Mouse (Mus musculus) cerebellum, postnatal 4 days (tissue): ENCODE measurements at regions not wholly inside any gene's neighbourhood (a gene's known extent, or its start where the extent isn't known, plus 50 kb on each side); places are given as distances from the start of the nearest gene placed in this dataset.

Source experiments
- DNase-seq, 2 experiments: peaks; one replicate each; pipeline ENCODE4 v3.0.0; 2022; ENCODE audit warnings: low spot score in 2 of 2, mixed read lengths in 1 of 2

DNA sequence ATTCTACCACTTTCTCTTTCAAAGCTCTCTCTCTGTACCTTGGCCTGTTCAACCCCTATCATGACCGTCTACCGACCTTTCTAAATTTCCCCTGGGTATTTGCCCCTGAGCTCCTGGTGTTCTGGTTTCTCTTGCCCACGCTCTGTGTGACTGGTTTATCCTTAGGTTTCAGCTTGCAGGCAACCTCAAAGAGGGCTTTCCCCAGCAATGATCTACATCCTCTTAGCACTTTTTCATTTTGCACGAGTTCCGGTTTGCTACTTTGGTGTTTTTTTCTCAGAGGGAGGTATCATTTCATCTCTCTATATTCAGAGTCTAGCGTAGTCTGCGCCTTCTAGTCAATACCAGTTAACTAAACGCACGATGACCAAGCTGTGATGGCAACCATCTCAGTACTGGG is 79.8 kb upstream of the Hmga2 start:
- no peak for DNase-seq

DNA sequence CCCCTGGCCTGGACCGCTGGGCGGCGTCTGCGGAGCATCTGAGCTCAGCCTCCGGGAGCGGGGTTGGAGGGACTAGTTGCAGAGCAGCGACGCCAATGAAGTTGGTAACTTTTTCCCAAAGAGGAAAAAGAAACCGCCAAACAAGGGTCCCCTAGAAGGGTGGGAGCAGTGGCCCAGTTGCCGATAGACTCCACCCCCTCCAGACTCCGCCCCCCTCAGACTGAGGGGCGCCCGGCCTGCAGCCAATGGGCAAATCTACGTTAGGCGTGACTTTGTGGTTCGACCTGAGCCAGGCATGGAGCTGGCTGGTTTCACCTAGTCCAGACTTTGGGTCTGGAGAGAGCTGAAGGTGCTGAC is 76.8 kb upstream of the Hmga2 start:
- peak in 1 of 2 experiments; percentile 18 for DNase-seq

DNA sequence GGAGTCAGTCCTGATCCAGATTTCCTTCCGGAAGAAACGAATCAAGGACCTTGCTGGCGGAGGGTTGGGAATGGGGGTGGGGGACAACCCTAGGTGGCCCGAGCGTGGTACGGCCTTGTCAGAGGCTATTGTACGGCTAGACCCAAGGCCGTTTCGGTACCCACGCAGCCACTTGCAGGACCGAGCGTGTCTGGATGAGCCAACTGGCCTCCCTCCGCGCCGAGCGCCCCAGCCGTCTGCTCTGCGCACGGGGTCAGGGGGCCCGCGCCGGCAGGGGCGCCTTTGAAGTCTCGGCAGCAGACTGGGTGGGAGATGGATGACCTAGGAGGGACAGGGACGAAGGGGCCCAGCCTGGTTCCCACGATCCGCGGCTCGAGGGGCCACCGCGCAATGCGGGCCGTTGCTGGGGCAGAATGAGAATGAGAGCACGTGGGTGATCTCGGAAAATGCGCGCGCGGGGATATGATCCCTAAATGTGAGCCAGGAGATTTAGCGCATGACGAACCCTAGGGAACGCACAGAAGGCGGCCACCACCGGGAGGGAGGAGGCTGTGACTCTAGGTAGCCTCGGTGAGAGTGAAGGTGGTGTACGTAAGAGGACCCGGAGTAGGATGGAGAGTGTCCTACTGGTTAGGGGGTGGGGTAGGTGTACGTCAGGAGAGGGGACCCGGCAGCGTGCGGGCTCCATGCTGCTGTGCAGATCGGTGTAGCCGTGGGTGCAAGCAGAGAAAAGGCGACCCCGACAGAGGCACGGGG is 76.2 kb upstream of the Hmga2 start:
- peak in 1 of 2 experiments; percentile 30 for DNase-seq

DNA sequence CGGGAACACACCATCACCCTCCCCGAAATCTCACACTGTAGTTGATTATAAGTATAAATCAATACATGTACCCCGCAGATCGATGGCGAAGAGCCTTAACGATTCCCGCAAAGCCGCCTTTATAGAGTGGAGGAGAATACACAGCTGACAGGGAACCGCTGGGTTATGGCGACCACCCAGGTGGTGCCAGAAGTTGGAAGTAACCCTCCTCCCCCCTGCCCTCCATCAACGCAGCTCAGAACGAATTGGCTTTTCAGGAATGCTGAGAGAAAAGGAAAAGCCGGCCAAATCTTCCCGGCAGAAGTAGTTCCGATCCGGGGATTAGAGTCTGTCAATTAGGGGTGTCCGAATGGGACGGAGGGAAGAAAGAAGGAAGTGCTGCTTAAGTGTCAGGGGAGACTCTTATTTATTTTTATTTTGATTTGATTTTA is 75.6 kb upstream of the Hmga2 start:
- peak in 1 of 2 experiments; percentile 8 for DNase-seq

DNA sequence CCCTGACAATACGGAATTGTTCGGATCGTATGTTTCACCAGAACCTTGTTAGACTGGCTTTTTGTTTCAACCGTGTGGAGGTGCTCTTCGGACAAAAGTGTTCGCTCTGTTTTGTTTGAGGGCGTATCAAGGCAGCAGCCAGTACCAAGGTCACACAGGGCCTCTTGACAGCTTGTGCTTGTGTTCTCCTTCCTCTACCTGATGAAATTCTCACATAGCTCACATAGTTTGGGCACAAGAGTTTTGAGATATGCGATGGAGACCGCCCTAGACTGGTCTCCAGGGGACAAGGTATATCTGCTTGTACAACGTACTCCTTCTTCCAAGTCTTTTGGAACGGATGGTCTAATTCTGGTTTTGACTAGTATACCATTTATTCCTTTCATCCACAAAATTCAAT is 70.9 kb upstream of the Hmga2 start:
- no peak for DNase-seq

DNA sequence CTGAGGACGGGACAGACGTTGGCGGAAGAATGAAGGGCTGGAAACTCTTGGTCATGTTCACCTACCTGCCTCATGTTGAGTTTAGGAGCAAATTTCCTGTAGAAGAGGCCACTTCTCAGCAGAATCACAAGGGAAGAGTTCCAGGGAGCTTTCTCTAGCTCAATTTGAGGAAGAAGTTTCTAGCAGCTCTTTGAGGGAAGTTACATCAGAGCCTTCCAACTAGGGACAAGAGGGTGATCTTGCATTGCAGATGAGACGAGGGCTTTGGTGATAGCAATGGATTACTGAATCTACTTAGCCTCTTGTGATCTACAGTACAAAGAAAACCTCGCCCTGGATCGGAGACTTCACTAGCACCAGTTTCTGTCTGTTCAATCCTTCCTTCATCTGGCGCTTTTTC is 65.3 kb upstream of the Hmga2 start:
- DNase-seq, result no peak

DNA sequence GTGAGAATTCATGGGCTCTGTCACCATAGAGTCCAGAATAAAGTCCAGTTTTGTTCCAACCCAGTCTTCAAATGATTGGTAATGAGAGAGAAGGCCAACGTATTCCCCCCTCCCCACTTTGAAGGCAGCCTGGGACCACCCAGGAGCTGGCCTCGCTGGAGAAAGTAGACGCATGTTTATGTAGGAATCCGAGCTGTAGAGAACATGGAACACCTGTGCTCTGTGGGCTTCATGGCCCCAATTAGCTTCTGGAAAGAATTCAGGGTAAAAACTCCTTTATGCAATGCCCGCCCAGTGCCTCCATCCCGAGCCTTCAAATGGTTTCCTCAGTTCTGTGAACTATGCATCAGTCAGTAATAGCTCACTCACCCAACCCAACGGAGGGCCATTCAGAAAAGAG is 62.3 kb upstream of the Hmga2 start:
- no peak for DNase-seq

DNA sequence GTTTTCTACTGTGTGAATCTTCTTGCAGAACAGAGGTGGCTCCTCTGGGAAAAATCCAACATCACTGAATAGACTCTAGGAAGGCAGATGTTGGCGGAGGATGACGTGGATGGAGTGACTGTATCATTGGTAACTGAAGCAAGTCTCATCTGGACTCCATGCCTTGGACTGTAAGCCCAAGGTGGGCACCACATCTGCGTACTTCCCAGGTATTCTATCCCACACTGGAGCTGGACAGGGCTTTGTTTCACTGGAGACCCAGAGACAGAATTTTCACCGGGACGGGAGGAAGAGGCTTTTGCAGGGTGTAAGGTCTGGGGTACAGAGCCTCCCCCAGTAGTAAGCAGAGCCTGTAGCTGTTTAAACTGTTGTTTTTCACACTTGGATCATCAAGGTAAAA is 52.1 kb upstream of the Hmga2 start:
- DNase-seq, result no peak

DNA sequence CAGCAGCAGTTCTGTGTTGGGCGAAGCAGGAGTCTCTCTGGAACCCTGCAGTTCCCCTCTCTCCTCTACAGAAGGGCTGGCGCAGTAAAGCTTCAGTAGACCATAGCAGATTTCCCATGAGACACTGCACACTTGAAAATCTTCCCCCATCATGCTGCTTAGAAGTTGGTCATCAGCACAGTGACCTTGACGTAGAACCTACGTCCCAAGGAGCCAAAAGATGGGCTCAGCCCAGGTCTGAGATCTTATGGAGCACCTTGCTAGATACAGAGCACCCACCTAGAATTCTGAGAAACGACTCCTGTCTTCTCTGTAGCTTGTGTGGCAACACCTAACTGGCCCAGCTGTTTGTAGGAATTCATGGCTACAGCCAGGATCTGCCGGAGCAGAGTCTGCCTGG is 51.7 kb upstream of the Hmga2 start:
- no peak for DNase-seq

DNA sequence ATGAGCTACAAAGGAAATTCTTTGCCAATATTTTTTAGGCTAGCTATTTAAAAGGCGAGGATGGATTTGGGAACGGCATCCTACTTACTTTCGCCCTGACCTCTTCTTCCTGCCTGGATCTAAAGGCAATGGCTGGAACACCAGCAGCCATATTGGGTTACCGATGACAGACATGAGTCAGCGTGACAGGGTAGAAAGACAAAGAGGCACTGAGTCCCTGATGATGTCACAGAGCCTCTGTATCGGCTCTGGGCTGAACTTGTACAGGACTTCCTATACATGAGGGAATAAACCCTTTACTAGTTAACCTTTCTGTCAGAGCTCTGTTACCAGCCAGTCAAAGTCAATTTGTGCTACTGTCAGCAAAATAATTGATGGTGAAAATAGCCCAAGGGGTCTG is 50.7 kb upstream of the Hmga2 start:
- no peak for DNase-seq
